Mouse (Mus musculus) frontal cortex, postnatal 25 days (tissue): ENCODE data around the gene Spata17.
A peak's percentile ranks its signal among the peaks of the same experiment; 100 is the strongest.

Experiments used
- DNase-seq, 2 experiments: peaks; one replicate each; pipeline ENCODE4 v3.0.0; 2022; ENCODE audit warnings: low spot score in 2 of 2

The Spata17 gene

GRCm38 (mm10) chr1:187215181-187216116 is at the start of gene Spata17, which contains the start of gene Gpatch2:
TSS of gene Spata17 (minus strand) at chr1:187215465.
TSS of gene Gpatch2 (plus strand) at chr1:187215508.
- peak; percentile 49 to 66 for DNase-seq

- DNase-seq: no peak
These were observed 43.5 kb upstream of the Spata17 start for GRCm38 (mm10) chr1:187258756-187259155.

DNA sequence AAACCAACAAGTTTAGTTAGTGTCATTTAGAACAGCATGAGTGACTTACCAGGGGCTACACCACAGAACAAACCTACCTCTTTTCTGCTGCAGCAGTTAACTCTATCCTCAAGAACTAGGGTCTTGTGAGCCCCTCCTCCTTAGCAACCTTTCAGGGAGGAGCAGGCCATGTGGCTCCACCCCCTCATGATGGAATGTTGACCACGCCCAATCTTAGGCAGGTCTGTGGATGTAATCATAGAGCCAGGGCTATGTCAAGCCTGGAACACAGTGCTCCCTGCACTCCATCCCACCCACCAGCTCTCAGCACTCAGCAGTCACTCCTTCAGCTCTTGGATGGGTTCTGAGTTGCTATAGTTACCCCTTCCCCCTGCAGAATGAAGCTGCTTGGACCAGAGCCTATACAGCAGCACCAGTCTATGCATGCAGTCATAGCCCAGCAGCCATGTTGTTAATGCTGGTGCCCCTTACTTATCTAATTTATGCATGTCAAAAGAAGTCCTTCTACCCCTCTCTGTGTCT is 35.5 kb upstream of the Spata17 start:
- DNase-seq: no peak

- no peak for DNase-seq
These were observed 29.5 kb upstream of the Spata17 start for GRCm38 (mm10) chr1:187244734-187245133.

- no peak for DNase-seq
These were observed 26.1 kb upstream of the Spata17 start for GRCm38 (mm10) chr1:187241329-187241728.

GRCm38 (mm10) chr1:187240304-187240703 is 25.0 kb upstream of the Spata17 start:
- DNase-seq: no peak

- DNase-seq: no peak
These were observed 22.8 kb upstream of the Spata17 start for GRCm38 (mm10) chr1:187238061-187238460.

GRCm38 (mm10) chr1:187236296-187236695 is 21.0 kb upstream of the Spata17 start:
- DNase-seq: no peak

DNA sequence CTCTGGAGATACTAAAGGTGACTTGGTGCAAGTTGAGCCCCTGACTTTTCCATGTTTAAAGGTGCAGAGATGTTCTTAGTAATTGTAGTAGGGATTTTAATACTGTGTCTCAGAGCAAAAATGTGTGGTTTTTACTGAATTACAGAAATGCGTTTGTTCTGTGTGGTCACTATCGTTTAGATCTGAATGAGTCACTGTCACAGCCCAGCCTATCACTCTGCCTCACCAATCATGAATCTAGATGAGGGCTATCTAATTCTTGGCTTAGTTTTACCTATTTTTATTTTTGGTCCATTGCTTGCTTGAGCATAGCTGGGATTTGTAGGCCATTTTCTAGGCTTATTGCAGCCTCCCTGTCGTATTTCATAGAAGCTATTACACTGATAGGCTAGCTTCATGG is 19.9 kb upstream of the Spata17 start:
- no peak for DNase-seq

- DNase-seq: no peak
These were observed 17.8 kb upstream of the Spata17 start for GRCm38 (mm10) chr1:187232996-187233615.

GRCm38 (mm10) chr1:187232196-187232955 is 17.1 kb upstream of the Spata17 start:
- no peak for DNase-seq

DNA sequence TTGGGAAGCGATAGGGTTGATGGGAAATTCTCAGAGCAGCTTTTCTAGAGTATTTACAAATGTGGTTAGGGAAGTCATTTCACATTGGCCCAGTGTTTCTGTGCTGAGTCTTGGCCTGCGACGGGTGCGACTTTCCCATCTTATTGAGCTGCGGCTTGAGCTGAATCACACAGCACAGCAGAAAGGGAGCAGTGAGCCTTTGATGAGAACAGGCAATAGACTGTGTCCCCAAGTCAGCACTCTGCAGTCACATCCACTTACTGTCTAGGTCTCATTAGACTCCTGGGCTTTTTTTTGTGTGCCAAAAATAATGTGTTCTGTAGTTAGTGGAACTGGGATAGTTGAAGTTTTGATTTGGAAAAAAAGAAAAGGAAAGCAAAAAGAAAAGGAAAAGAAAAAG is 15.0 kb upstream of the Spata17 start:
- no peak for DNase-seq

- DNase-seq: no peak
These were observed 13.3 kb upstream of the Spata17 start for GRCm38 (mm10) chr1:187228414-187229146.

DNA sequence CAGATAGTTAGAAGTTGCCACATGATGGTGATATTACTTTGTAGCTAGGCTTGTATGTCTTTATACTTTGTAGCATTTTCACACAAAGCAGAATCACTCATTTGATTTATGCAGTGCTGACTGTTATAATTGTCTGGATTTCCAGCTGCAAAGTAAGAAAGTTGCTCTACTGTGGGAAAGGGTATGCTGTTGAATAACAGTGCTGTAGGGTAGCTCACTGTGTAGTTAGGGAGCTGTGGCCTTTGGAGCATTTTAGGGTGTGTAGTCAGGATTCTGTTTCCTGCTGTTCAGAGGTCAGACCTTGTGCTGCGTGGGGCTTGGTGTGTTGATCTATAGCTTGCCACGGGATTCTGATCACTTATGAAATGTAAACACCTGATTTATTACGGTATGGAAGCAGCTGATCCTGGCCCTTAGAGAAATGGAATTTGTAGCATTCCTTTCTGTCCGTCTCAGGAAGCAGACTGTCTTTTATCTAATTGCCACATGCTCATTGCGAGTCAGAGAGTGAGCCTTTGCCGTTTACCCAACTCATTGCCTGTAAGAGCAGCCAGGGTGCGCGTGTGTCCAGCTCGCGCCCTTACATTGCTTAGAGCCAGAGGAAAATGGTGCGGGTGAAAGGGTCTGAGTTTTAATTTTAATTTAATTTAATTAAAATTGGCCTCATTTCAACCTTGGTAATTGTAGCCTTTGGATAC is 11.2 kb upstream of the Spata17 start:
- no peak for DNase-seq

- no peak for DNase-seq
These were observed 5.5 kb upstream of the Spata17 start for GRCm38 (mm10) chr1:187220756-187221155.

DNA sequence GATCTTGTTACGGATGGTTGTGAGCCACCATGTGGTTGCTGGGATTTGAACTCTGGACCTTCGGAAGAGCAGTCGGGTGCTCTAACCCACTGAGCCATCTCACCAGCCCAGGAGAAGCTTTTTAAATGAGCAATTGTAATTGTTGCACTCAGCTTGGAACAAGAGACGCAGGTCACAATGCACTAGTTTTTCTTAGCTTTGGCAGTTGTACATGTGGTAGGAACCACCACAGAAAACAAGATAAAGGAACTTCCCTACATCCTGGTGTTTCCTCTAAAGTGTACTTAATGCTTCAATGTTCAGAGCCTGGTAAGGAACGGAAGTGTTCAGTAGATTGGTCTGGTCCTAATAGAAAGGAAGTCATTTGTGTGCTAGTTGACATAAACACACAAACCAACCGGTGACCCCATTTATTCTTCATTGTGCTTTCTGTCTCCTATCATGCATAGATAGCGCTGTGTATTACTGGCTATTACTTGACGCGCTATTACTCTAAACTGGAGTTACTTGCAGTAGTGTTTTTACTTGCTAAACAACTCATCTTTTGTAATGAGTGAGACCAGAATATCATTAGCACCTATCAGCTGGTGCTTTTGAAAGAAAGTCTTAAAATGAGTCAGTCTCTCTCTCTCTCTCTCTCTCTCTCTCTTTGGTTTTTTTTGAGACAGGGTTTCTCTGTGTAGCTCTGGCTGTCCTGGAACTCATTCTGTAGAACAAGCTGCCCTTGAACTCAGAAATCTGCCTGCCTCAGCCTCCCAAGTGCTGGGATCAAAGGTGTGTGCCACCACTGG is 1.6 kb upstream of the Spata17 start:
- no peak for DNase-seq

GRCm38 (mm10) chr1:187210736-187211135 is 4.5 kb downstream of the Spata17 start:
- DNase-seq: no peak

- no peak for DNase-seq
These were observed 5.8 kb downstream of the Spata17 start for GRCm38 (mm10) chr1:187209496-187209895.

- DNase-seq: no peak
These were observed 9.8 kb downstream of the Spata17 start for GRCm38 (mm10) chr1:187205506-187205905.

GRCm38 (mm10) chr1:187178546-187178945 is 36.7 kb downstream of the Spata17 start:
- DNase-seq: no peak
